Mouse (Mus musculus) thymus, postnatal 36 days (tissue): ENCODE results near the gene Gimap9.

Experiments
- DNase-seq, 2 experiments: peaks; one replicate each; pipeline ENCODE4 v3.0.0; 2022; ENCODE audit warnings: mixed read lengths in 2 of 2

Gimap9 gene

GRCm38 (mm10) chr6:48675931-48676859 lies at the start of gene Gimap9:
Gene Gimap9, plus strand, starts transcription at chr6:48676129.
- DNase-seq: peak; percentile 87 to 89

- no peak for DNase-seq
These were observed 49.5 kb upstream of the Gimap9 start, which contains the start of gene AI854703 for GRCm38 (mm10) chr6:48626464-48626863. Gene AI854703, plus strand, starts transcription at chr6:48626764.

DNA sequence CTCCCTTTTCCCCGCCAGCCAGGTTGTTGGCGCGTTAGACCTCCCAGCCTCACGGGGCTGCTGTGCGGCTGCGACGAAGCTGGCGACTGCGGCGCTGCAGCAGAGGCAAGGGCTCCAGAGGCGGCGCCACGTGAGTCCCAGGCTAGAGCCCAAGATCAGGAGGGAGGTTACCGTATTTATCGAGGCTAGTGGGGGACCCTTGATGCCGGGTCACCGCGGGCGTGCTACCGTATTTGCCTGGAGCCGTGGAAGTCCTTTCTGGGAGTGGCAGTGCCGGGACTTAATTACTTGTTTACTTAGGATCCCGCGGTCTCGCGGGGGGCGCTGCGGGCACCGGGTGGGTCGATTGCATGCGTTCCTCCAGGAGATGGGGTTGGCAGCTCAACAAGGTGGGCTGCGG lies 48.9 kb upstream of the Gimap9 start:
- DNase-seq: peak in 1 of 2 experiments; percentile 44

- no peak for DNase-seq
These were observed 48.4 kb upstream of the Gimap9 start for GRCm38 (mm10) chr6:48627511-48627924.

DNA sequence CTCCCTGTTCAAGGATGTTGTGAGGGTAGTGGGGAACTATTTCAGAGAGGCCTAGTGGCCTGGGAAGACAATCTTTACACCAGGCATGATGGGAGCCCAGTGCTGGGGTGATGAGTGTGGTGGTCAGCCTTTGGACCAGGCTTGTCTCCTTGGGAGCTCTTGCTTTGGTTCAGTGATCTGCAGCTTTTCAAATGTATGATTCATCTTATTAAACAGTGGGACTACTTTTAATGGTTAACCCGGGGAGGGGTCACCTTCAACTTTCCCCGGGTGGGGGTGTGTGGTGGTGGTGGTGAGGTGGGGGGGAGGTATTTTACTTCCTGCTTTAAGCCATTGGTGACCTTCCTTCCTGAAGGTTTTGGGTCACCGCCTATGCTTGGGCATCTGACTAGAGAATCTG lies 47.6 kb upstream of the Gimap9 start:
- no peak for DNase-seq

DNA sequence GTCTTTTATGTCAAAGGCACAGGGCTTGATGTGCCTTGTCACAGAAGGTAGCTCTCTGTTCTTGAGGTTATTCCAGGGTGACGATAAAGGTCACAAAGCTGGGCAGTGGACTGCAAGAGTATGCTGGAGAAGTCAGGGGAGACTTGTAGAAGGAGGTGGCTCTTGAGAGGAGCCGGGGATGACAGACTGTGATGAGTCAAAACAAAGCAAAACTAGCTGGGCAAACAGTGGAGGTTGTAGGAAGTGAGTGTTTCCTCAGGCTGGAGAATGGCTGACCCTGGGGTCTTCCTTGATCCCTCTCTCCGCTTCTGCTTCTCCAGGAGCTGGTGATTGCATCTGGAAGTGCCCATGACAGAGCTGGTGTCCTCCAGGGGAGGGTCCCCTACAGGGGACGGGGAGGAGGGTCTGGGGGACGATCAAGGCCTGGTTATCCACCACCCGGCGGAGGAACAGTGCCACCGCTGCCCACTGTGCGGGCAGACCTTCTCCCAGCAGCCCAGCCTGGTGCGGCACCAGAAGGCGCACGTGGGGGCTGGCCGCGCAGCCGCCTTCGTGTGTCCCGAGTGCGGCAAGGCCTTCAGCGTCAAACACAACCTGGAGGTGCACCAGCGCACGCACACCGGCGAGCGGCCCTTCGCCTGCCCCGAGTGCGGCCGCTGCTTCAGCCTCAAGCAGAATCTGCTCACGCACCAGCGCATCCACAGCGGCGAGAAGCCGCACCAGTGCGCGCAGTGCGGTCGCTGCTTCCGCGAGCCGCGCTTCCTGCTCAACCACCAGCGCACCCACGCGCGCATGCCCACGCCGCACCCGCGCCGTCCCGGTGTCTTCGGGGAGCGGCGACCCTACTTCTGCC lies 46.9 kb upstream of the Gimap9 start:
- peak; percentile 42 to 59 for DNase-seq

DNA sequence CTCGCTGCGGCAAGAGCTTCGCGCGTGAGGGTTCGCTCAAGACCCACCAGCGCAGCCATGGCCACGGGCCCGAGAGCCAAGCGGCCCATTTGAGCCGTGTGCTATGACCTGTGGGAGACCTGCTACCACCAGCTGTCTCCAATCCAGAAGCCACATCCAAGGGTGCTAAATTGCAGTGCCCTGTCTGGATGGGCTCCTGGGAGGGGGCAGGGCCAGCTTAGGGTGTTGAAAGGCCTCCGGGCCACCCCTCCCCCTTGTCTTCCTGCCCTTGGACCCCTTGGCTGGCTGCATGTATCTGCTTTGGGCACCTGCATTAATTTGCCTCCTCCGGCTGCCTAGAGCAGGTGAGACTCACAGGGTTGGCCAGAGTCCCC lies 46.3 kb upstream of the Gimap9 start:
- no peak for DNase-seq

DNA sequence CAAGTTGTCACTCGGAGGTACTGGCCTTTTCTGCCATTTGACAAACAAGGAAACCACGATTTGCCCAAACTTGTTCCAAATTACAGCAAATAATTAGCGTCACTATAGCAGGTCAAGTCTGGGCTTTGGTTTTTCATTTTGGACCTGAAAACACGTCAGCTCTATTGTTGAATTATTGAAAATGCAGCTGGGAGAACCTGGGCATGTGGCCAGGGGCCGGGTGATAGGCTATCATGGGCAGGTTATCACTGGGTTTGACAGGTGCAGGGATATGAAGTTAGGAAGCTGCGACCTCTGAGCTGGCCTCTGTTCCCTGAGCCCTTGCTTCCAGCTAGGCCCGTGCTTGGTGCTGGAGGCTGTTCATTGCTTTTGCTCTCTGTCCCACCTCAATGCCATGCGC lies 45.1 kb upstream of the Gimap9 start:
- no peak for DNase-seq

GRCm38 (mm10) chr6:48635105-48635504 lies 40.8 kb upstream of the Gimap9 start:
- DNase-seq: no peak

DNA sequence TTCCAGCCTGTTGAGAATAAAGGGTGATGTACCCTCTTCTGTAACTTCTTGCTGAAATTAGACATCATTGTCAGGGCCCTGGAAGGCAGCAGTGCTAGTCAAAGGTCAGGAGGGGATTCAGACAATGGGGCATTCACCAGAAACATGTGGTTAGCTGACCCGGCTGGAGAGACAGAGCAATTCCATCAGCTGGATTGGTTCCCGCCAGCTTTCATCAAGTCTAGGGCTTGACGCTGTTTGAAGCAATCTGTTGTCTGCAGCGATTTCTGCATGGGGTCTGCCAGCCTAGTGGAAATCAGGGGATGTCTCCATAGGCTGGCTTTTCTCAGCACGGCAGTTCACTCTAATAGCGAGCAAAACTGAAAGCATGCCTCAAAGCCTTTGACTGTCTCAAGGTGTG lies 39.4 kb upstream of the Gimap9 start:
- DNase-seq: no peak

DNA sequence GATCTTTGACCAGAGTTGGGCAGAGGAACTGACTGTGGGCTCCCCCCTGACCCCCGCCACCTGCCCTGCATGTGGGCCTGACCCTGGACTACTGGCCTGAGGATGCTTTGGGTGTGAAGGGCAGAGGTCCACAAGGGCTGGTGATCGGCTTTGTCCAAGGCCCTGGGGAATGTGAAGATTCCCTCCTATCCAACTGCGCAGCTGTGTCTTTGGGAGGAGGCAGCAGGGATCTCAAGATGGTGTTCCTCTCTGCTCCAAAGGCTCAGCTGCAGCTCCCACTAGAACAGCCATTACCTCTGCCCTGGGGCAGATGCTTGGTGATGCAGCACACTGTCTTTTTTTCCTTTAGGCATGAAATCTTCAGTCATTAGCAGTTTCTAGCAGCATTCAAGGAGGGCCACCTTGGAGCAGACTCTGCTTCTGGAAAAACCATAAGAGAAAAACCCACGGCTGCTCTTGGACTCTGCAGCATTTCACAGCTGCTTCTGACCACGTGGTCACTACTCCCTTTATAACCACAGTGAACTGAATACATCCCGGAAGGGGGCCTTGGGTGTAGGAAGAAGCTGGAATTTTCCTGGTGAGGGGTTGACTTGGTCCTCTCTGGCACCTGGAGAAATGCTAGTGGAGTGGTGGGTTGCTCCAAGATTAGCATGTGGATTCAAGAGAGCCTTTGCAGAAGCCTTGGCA lies 38.0 kb upstream of the Gimap9 start:
- DNase-seq: no peak

- DNase-seq: no peak
These were observed 37.4 kb upstream of the Gimap9 start for GRCm38 (mm10) chr6:48638553-48638952.

GRCm38 (mm10) chr6:48641391-48641790 lies 34.5 kb upstream of the Gimap9 start:
- DNase-seq: no peak

DNA sequence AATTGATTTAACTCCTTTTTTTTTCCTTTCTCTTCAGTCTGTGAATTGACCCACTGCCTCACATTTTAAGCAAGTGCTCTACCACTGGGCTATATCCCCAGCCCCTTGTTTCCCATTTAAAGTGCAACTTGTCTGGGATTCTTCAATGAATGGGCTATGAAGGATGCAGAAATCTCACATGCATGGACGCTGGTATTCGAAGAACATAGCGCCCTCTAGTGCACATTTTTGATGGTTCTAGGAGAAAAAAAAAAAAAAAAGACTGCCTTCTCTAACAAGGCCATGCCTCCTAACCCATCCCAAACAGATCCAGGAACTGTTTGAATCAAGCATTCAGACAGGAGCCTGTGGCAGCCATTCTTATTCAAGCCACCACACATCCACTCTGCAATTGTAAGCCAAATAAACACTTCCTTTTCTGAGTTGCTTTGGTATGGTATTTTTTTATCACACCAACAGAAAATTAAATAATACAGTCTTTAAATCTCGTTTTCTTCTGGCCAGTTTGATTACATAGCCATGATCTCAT lies 33.1 kb upstream of the Gimap9 start:
- no peak for DNase-seq

DNA sequence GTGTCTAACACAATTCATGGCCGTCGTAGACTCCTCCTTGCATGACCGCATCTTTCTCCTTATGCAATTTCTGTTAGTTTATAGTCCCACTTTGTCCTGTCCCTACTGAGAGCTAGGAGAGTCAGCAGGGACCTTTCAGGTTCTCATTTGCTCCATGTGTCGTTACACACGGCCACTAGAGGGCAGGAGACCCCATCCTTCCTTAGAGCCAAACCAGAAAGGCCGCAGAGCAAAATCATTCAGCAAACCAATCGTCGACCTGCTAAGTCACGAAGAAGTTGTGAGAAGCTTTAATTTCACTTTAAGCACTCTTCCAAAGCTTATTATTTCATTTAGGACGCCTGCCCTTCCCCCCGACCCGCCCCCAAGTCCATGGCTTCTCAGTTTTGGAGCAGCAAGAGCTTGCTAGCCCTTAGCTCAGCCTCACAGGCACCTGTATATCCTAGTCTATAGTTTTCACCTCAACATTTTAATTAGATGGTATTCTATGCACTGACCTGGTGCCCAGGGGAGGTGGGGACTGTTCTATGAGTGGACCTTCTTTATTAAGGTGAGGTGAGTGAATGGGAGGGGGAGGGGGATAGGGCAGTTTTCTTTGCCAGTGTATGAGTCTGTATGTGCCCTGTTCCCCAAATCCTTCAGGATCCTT lies 30.1 kb upstream of the Gimap9 start:
- DNase-seq: peak; percentile 77

DNA sequence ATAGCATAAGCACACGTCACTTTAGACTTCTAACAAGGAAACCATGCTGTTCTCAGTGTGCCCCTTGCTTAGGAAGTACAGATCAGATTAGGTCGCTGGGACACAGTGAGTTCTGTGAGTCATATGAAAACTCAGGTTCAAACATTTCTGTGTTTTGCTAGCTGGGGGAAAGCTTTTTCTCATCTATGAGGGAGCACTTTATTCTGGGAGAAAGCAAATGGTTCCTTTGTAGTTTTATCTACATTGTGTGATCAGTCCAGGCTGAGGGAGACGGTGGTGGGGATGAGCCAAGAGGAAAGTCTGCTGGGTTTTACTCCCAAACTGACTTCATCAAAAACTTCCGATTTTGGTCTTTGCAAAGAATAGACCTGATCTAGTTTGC lies 29.6 kb upstream of the Gimap9 start:
- no peak for DNase-seq

GRCm38 (mm10) chr6:48646995-48647394 lies 28.9 kb upstream of the Gimap9 start, which contains the start of gene Gimap8:
Gene Gimap8, plus strand, starts transcription at chr6:48647234.
- DNase-seq: peak; percentile 88 to 92

DNA sequence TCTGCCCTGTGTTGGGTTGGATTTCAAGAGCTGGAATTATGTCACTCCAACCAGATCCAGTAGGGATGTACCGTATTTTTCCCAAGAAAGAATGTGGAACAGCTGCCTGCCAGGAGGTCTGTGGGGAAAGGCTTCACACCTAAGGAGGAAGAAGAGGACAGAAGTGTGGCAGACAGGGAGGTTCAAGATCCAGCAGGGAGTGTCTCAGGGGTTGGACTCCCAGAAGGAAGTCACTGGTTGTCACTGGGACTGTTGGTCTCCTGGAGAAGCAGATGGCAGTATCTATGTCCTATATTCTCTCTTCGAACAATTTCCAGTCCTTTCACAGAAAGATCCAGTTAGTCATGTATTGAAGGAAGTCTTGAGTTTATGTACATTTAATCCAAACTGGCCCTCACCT lies 28.3 kb upstream of the Gimap9 start:
- DNase-seq: no peak

DNA sequence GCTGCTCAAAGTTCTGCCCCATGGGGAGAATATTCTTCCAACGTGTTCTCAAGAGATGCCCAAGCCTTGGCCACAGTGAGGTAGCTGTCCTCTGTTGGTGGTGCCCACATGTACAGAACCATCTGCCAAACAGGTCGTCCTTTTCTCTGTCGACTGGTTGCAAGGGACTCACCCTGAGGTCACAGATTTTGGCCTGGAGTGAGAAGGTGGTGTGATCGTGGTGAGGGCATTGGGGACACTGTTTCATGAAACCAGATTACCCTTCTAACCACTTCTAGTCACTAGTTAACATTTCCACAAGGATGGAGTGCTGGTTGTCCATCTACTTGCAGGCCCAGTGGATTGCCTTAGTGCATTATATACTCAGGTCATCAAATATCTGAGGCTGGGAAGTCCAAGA lies 27.1 kb upstream of the Gimap9 start:
- no peak for DNase-seq

DNA sequence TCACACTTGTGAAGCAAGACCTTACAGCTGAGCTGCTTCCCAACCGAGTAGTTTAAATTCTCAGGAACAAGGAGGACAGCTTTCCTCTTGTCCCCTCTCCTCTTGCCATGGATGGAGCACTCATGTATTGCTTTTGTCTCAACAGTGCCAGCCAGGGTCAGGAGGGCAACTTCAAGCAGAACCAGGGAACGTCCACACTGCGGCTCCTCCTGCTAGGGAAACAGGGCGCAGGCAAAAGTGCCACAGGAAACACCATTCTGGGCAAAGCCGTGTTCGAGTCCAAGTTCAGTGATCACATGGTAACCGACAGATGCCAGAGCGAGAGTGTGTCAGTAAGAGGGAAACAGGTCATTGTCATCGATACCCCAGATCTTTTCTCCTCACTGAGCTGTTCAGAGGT lies 25.9 kb upstream of the Gimap9 start:
- DNase-seq: no peak

GRCm38 (mm10) chr6:48658721-48659120 lies 17.2 kb upstream of the Gimap9 start:
- DNase-seq: no peak

- DNase-seq: no peak
These were observed 11.2 kb upstream of the Gimap9 start for GRCm38 (mm10) chr6:48664750-48665149.
